Mouse (Mus musculus) left cerebral cortex, adult 9 months (tissue): Measurements from ENCODE around the gene Setd3.
A peak's percentile ranks its signal among the peaks of the same experiment; 100 is the strongest.

Experiments used
- DNase-seq, 2 experiments: peaks; one replicate each; pipeline ENCODE4 v3.0.0; 2022; ENCODE audit warnings: low spot score in 2 of 2

The Setd3 gene

GRCm38 (mm10) chr12:108203895-108204294 lies 24.8 kb upstream of the Setd3 start:
- no peak for DNase-seq

- DNase-seq = no peak
These were observed 21.0 kb upstream of the Setd3 start for GRCm38 (mm10) chr12:108200094-108200493.

DNA sequence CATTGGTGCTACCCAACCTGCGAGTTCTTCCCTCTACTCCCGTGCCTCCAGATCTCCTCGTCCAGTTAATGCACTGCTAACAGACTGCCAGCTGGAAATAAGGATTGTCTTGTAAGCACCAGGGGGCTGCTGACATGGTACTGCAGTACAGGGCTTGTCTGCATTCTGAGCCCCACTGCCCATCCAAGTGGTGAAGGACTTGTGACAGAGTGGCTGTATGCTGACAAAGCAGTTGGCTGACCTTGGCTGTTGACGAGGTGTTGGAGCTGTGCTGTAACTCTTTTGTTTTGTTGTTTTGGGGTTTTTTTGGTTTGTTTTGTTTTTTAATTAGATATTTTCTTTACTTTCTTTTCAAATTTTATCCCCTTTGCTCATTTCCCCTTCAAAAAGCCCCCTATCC lies 19.3 kb upstream of the Setd3 start:
- DNase-seq = no peak

GRCm38 (mm10) chr12:108195761-108196160 lies 16.6 kb upstream of the Setd3 start:
- DNase-seq = no peak

DNA sequence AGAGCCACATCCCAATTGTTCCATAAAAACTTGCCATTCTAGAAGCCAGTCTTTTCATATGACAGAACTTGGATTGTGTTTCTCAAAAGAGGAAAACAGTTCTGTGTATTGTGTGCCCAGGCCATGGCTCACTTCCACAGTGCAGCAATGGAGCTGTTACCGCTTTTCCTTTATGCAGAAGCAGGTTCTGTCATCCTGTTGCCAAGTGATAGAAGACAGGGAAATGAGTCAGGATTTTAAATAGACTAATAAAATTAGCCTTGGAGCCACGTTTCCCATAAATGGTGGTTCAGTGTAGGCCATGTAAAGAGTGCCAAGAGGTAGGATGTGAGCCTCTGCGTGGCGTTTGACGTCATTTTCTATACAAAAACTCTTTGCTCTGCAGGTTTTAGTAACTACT lies 14.8 kb upstream of the Setd3 start:
- peak; percentile 46 to 66 for DNase-seq

- DNase-seq = no peak
These were observed 8.5 kb upstream of the Setd3 start for GRCm38 (mm10) chr12:108187541-108188091.

- no peak for DNase-seq
These were observed 2.6 kb upstream of the Setd3 start for GRCm38 (mm10) chr12:108181716-108182115.

DNA sequence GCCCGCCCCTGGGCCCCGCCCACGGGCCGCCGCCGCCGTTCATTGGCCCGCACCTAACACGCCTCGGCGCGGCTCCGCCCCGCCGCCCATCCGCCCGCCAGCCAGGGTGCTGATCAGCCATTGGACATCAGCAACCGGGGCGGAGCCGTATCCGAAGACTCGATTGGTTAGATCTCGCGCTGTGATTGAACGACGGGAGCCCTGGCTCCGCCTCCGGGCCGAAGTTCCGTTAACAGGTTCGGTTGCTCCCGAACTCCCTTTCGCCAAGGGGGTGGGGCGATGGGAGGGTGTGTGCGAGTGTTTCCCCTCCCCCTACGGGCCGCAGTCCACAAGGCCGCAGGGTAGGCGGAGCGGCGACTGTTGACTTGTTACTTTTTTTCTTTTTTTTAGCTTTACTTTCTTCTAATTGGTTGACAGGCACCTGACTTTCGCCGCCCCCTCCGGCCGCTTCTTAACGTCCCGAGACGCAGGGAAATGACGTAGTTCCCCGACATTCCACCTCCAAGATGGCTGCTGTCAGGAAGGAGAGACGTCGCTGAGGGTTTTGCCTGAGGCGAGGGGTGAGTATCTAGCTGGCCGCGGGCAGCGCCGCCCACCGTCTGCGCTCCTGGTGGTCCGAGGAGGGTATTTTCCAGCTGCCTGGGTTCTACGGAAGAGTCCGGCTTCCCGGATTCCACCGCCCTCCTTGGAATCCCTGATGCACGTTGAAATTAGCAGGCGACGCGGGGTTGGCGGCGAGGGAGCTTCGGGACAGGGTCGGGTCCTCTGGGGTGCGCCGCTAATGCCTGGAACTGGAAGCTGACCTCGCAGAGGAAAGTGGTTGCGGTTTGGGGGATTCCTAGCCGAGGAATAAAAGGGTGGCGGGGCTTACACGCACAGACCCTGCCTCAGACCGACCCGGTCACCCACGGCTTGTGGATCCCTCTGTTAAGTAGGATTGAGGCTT lies 480 bp upstream of the Setd3 start, which contains the start of gene Ccnk:
TSS of gene Ccnk (plus strand) at position 259 of the 946 bp plus-strand sequence.
- DNase-seq = peak; percentile 99 to 100

- peak in 1 of 2 experiments; percentile 64 for DNase-seq
These were observed 526 bp downstream of the Setd3 start for GRCm38 (mm10) chr12:108178331-108179245.

- DNase-seq = no peak
These were observed 2.7 kb downstream of the Setd3 start for GRCm38 (mm10) chr12:108176366-108176765.

- no peak for DNase-seq
These were observed 4.3 kb downstream of the Setd3 start for GRCm38 (mm10) chr12:108174606-108175505.

DNA sequence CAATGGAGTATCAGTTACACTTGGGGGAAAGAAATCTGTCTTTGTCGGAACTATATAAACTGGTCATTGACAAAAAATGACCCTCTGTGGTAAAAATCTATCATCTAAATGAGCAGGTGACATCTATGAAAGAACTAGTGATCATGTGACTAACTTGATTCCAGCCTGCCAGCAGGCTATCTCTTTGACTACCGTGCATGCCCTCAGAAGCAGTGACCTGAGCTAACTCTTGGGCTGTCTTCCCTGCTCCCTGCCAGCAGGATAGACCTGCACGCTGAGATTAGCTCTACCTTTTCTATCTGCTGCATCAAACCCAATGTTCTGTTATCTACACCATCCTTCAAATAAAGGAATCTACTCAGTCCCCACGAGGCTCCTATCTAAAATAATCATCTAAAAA lies 6.5 kb downstream of the Setd3 start:
- no peak for DNase-seq

DNA sequence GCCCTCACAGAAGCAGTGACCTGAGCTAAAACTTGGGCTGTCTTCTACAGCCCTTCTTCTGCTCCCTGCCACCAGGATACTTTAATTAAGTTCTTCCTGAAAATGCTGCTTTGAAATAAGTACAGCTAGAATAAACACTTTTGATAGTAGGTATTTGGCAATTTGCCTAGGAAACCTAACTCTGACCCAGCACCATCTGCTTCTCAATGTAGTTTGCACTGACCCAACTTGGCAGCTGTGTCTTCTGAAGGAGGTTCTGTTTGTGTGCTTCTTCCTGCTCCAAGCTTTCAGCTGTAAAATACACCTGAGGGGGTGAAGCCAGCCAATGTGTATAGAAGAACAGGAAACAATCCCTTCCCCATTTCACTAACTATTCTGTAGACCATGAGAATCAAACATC lies 7.8 kb downstream of the Setd3 start:
- no peak for DNase-seq

- no peak for DNase-seq
These were observed 8.6 kb downstream of the Setd3 start for GRCm38 (mm10) chr12:108170467-108170866.

- DNase-seq = no peak
These were observed 10.2 kb downstream of the Setd3 start for GRCm38 (mm10) chr12:108168909-108169308.

DNA sequence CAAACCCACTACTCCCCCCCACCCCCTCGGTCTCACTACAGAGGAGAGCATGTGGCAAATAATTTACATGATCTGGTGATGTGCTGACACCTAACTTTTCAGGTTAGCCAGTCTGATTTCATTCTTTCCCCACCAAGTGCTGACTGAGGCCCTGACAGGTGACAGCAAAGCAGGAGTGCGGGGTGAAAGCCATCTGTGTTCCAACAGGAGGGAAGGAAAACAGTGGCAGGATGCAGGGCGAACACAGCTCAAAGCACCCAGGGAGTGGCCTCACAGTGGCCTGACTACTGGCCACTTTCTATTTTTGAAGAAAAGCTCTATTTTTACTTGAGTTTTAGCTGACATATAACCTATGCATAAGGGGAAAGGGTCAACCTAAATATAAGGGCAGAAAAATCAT lies 15.4 kb downstream of the Setd3 start:
- no peak for DNase-seq

DNA sequence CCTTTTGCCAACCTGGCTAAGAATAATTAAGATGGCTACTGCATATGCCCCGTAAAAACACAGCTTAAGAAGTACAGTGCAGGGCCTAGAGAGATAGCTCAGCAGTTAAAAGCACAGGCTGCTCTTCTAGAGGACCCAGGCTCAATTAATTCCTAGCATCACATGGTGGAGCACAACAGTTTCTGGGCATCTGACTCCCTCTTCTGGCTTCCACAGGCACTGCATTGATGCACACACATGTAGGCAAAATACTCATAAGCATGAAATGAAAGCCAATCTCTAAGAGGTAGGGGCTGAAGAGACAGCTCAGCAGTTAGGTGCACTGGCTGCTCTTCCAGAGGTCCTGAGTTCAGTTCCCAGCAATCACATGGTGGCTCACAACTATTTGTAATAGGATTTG lies 17.1 kb downstream of the Setd3 start:
- DNase-seq = peak in 1 of 2 experiments; percentile 16

GRCm38 (mm10) chr12:108159863-108160262 lies 19.3 kb downstream of the Setd3 start:
- no peak for DNase-seq

DNA sequence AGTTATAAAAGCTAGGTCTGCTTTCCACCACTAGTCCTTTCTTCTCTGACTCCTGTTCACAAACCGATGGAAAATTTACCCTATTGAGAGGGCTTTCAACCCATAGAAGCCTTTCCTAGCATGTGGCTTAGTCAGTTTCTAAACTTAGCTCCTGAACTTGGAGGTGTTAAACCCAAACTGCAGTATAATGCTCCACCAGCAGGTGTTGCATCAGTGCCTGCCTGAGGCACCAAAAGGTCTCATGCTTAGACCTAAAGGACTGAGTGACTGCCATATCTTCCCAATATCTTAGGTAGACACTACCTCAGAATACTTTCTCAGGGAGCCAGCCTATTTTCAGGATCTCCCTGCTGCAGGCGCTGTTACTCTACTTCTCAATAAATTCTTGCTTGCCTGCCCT lies 26.4 kb downstream of the Setd3 start:
- no peak for DNase-seq

DNA sequence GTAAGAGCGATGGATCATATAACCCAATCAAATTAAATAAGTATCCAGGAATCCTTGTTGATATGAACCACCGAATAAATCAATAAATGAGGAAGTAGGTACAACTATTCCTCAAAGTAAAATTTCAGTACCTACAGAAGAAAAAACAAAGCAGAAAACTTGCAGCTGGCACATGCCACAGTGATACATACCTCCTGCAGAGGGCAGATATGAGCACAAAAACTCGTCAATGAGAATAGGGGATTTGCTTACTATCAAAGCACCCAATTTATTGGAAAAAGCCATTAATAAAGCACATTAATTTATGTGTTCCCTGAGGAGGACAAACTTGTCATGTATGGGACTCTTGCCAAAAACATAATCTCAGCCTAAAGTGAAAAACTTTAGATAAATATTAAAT lies 29.4 kb downstream of the Setd3 start:
- no peak for DNase-seq

DNA sequence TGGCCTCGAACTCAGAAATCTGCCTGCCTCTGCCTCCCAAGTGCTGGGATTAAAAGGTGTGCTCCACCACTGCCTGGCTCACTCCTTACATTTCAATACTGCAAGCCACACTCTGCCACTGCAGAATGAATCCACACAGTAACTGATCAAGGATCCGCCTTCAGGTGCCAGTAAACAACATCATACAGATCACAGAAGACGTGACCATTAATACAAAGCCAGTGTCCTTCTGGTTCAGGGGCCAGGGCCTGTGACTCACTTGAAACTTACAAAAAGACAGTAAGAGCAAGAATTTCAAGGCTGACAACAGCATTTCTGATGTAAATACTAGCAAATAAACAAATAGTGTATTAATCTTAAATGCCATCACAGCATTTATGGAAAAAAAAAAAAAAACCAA lies 33.9 kb downstream of the Setd3 start:
- DNase-seq = no peak
